Mouse (Mus musculus) CH12.LX (cell line): Measurements from ENCODE around the gene Pax4. TPM values are rescaled to one million over a fixed set of nuclear protein-coding genes. Genes with fewer than 3 reads are reported as not detected.

Source experiments
- DNase-seq: peaks from one replicate; pipeline ENCODE4 v3.0.0-alpha.2; 2013; ENCODE audit errors: extremely low read depth
- H3K27ac ChIP-seq: 2 replicates; pipeline ENCODE4 v1.5.1; 2012; ENCODE audit warnings: low read depth, mild to moderate bottlenecking, control low read depth, moderate library complexity; ENCODE audit not compliant: insufficient read depth
- H3K27me3 ChIP-seq: replicated peaks from 2 replicates; pipeline ENCODE3; 2012; ENCODE audit warnings: inconsistent platforms
- H3K36me3 ChIP-seq, 2 experiments: replicated peaks in 1 of 2; 2 replicates each; pipeline versions ENCODE3 to v1.6.1; 2012; ENCODE audit warnings: inconsistent platforms in 1 of 2, low read length in 1 of 2, mild to moderate bottlenecking in 1 of 2, mixed read lengths in 1 of 2, moderate library complexity in 1 of 2; ENCODE audit not compliant: control insufficient read depth in 1 of 2, insufficient read depth in 1 of 2
- H3K4me1 ChIP-seq, 2 experiments: 2 replicates each; pipeline ENCODE4 v1.6.1; 2012; ENCODE audit warnings: inconsistent platforms in 1 of 2, moderate library complexity in 1 of 2; ENCODE audit not compliant: insufficient read depth in 2 of 2, control insufficient read depth in 1 of 2
- H3K4me2 ChIP-seq: 2 replicates; pipeline ENCODE4 v1.6.1; 2012; ENCODE audit warnings: low read depth, mild to moderate bottlenecking, control low read depth; ENCODE audit not compliant: poor library complexity, insufficient read depth, severe bottlenecking
- H3K4me3 ChIP-seq, 3 experiments: fragments of 150-350 bp in 1 of 3; sonication (generic) in 1 of 3; replicated peaks in 1 of 3; 2 replicates each; pipeline versions ENCODE3 to v1.5.1; 2011 to 2012; ENCODE audit warnings: low read depth in 2 of 3, low read length in 2 of 3, mild to moderate bottlenecking in 2 of 3, moderate library complexity in 2 of 3, control low read depth in 1 of 3, improper control_type of control experiment in 1 of 3, inconsistent platforms in 1 of 3, mixed read lengths in 1 of 3; ENCODE audit not compliant: poor library complexity in 1 of 3
- H3K79me2 ChIP-seq: replicated peaks from 2 replicates; pipeline ENCODE4 v1.6.1; 2012; ENCODE audit warnings: mild to moderate bottlenecking, moderate library complexity; ENCODE audit not compliant: control insufficient read depth, poor library complexity, insufficient read depth, severe bottlenecking; ENCODE audit errors: extremely low read depth
- H3K9ac ChIP-seq: 2 replicates; pipeline ENCODE4 v1.6.1; 2012; ENCODE audit warnings: low read depth, mild to moderate bottlenecking, control low read depth, moderate library complexity; ENCODE audit not compliant: insufficient read depth
- H3K9me3 ChIP-seq: replicated peaks from 2 replicates; pipeline ENCODE3; 2012; ENCODE audit warnings: low read length, inconsistent platforms, mixed read lengths
- CHD2 ChIP-seq: IDR thresholded peaks from 2 replicates; pipeline ENCODE4 v1.6.1; 2011; ENCODE audit warnings: low read length, improper control_type of control experiment
- ELF1 ChIP-seq: IDR thresholded peaks from 2 replicates; pipeline ENCODE4 v1.6.1; 2014; ENCODE audit warnings: low read depth, mild to moderate bottlenecking, inconsistent platforms, low read length, improper control_type of control experiment
- GABPA ChIP-seq: IDR thresholded peaks from 2 replicates; pipeline ENCODE4 v1.6.1; 2012; ENCODE audit warnings: low read depth, low read length, improper control_type of control experiment, inconsistent platforms; ENCODE audit not compliant: insufficient replicate concordance
- HCFC1 ChIP-seq: IDR thresholded peaks from 2 replicates; pipeline ENCODE4 v1.6.1; 2012; ENCODE audit warnings: low read depth, mild to moderate bottlenecking, inconsistent platforms, low read length, improper control_type of control experiment
- IRF4 ChIP-seq: IDR thresholded peaks from 2 replicates; pipeline ENCODE4 v1.6.1; 2014; ENCODE audit warnings: low read depth, mild to moderate bottlenecking, inconsistent platforms, low read length, improper control_type of control experiment
- JUN ChIP-seq: IDR thresholded peaks from 2 replicates; pipeline ENCODE4 v1.6.1; 2011; ENCODE audit warnings: low read depth, mild to moderate bottlenecking, low read length, improper control_type of control experiment, moderate library complexity; ENCODE audit not compliant: insufficient read depth
- KAT2A ChIP-seq: IDR thresholded peaks from 2 replicates; pipeline ENCODE4 v1.6.1; 2012; ENCODE audit warnings: low read length, improper control_type of control experiment, inconsistent platforms; ENCODE audit not compliant: insufficient replicate concordance
- MAZ ChIP-seq: IDR thresholded peaks from 2 replicates; pipeline ENCODE4 v1.6.1; 2012; ENCODE audit warnings: low read depth, mild to moderate bottlenecking, inconsistent platforms, low read length, improper control_type of control experiment, moderate library complexity
- MXI1 ChIP-seq: IDR thresholded peaks from 2 replicates; pipeline ENCODE4 v1.6.1; 2011; ENCODE audit warnings: mild to moderate bottlenecking, low read depth, low read length, improper control_type of control experiment
- MYC ChIP-seq: IDR thresholded peaks from 2 replicates; pipeline ENCODE4 v1.6.1; 2011; ENCODE audit warnings: low read depth, mild to moderate bottlenecking, improper control_type of control experiment, low read length
- NELFE ChIP-seq: IDR thresholded peaks from 2 replicates; pipeline ENCODE4 v1.6.1; 2011; ENCODE audit warnings: low read depth, low read length, improper control_type of control experiment
- NRF1 ChIP-seq: IDR thresholded peaks from 2 replicates; pipeline ENCODE4 v1.6.1; 2014; ENCODE audit warnings: low read depth, mild to moderate bottlenecking, inconsistent platforms, low read length, improper control_type of control experiment, moderate library complexity
- PAX5 ChIP-seq: IDR thresholded peaks from 2 replicates; pipeline ENCODE4 v1.6.1; 2012; ENCODE audit warnings: low read length, inconsistent platforms, mixed read lengths
- POLR2A ChIP-seq: IDR thresholded peaks from 2 replicates; pipeline ENCODE4 v1.6.1; 2011; ENCODE audit warnings: low read depth, mild to moderate bottlenecking, improper control_type of control experiment, low read length
- RAD21 ChIP-seq: IDR thresholded peaks from 2 replicates; pipeline ENCODE4 v1.6.1; 2011; ENCODE audit warnings: low read depth, mild to moderate bottlenecking, low read length, improper control_type of control experiment, moderate library complexity
- SIN3A ChIP-seq: IDR thresholded peaks from 2 replicates; pipeline ENCODE4 v1.6.1; 2012; ENCODE audit warnings: low read length, improper control_type of control experiment, inconsistent platforms
- SMC3 ChIP-seq: IDR thresholded peaks from 2 replicates; pipeline ENCODE4 v1.6.1; 2011; ENCODE audit warnings: low read depth, low read length, improper control_type of control experiment
- TBP ChIP-seq: conservative IDR thresholded peaks from 2 replicates; pipeline ENCODE4 v1.6.1; 2011; ENCODE audit warnings: low read depth, low read length, improper control_type of control experiment
- TCF12 ChIP-seq: IDR thresholded peaks from 2 replicates; pipeline ENCODE4 v1.6.1; 2014; ENCODE audit warnings: low read depth, mild to moderate bottlenecking, inconsistent platforms, low read length, improper control_type of control experiment
- ZC3H11A ChIP-seq: IDR thresholded peaks from 2 replicates; pipeline ENCODE4 v1.6.1; 2012; ENCODE audit warnings: low read depth, mild to moderate bottlenecking, inconsistent platforms, low read length, improper control_type of control experiment
- ZKSCAN1 ChIP-seq: IDR thresholded peaks from 2 replicates; pipeline ENCODE4 v1.6.1; 2012; ENCODE audit warnings: low read depth, inconsistent platforms, low read length, improper control_type of control experiment, borderline replicate concordance
- ZNF384 ChIP-seq: IDR thresholded peaks from 2 replicates; pipeline ENCODE4 v1.6.1; 2012; ENCODE audit warnings: low read depth, low read length, improper control_type of control experiment, inconsistent platforms
- dilution Hi-C: fragments of 300-500 bp; cut with MboI; formaldehyde crosslinking; loops from 2 replicates; pipeline ENCODE4 v1.14.3; 2020; ENCODE audit warnings: low sequenced_read_pairs; ENCODE audit not compliant: extremely low pct_unique_long_range_greater_than_20kb, extremely low pct_ligation_motif_present
- in situ Hi-C: fragments of 300-500 bp; cut with MboI; formaldehyde crosslinking; loops from 3 replicates; pipeline ENCODE4 v1.14.3; 2019; ENCODE audit warnings: low sequenced_read_pairs, low pct_ligation_motif_present, low pct_unique_long_range_greater_than_20kb, mixed read lengths
- polyA plus RNA-seq: library from polyadenylated mRNA; unstranded; fragments of >175 nt; gene quantifications from 2 replicates; pipeline ENCODE4 v1.2.1, GENCODE M21; 2012; ENCODE audit warnings: low read depth; ENCODE audit not compliant: insufficient read length
- total RNA-seq, 2 experiments: library from RNA; depleted of rRNA; stranded (reverse); fragments of 300-350 nt in 1 of 2; fragments of >200 nt in 1 of 2; gene quantifications; 2 replicates each; pipeline ENCODE4 v1.2.3; 2012 to 2014

Gene Pax4
- total and polyA plus RNA-seq, 3 experiments = not detected

- TF ChIP-seq ELF1 = no peak
- TF ChIP-seq TCF12 = no peak
- no peak for TF ChIP-seq HCFC1
- TF ChIP-seq KAT2A = no peak
- no peak for TF ChIP-seq GABPA
- no peak for TF ChIP-seq NRF1
- TF ChIP-seq ZC3H11A = no peak
- no peak for TF ChIP-seq CHD2
- Histone ChIP-seq H3K4me2 (no peak overlapping the region), H3K4me1 (peaks cover 0 to 14% of the 10 kb centered on the region in 2 experiments; a peak in 1 of 4 replicates), H3K27ac (no peak overlapping the region), H3K9me3 (peaks cover 5% of the 10 kb centered on the region), H3K36me3 (no peaks in the 10 kb centered on the region), H3K4me3 (no peak overlapping the region), H3K27me3 (no peaks in the 10 kb centered on the region), H3K9ac (no peak overlapping the region), H3K79me2 (no peaks in the 10 kb centered on the region)
- dilution Hi-C loops = no loop called here
- DNase-seq = no peak
- in situ Hi-C loops = loop anchor here (10.0 to 25.0 kb wide), 2 partner anchors 254 to 736 kb away; no protein-coding TSS in a partner anchor
These were observed 50.4 kb downstream of the Pax4 start for GRCm38 (mm10) chr6:28398726-28399125.

DNA sequence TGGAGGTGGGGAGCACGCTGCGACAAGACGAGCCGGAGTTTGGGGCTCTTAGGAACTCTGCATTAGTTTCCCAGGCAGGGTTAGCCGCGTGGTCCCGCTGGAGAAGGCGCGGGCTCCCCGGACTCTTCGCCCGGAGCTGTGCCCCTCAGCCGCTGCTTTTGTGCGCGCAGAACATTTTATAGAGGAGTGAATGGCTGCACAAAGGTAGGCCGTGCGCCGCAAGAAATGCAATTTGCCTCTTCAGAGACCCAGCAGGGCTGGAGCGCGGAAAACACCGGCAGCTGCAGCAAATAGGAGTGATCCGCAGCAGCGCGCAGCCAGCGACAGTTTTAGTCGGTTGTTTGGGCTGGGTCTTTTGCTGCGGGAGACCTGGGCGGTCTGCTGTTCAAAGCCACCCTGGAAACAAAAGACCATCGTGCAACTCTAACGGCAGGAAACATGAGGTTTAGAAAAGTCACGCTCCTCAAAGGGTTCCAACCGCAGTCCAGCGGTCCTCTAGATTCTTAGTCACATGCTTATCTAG is 51.4 kb downstream of the Pax4 start, which contains the start of gene Zfp800:
Gene Zfp800, minus strand, starts transcription at position 325 of the 523 bp plus-strand sequence.
- Histone ChIP-seq H3K27ac (no peak within 1 kb of the TSS), H3K9me3 (peaks cover 5% of the 10 kb centered on the region), H3K27me3 (no peaks in the 10 kb centered on the region), H3K79me2 (no peaks in the 10 kb centered on the region), H3K4me1 (peaks cover 0 to 14% of the 10 kb centered on the region in 2 experiments; a peak in 1 of 4 replicates), H3K4me3 (no peak within 1 kb of the TSS), H3K4me2 (no peak within 1 kb of the TSS), H3K36me3 (no peaks in the 10 kb centered on the region), H3K9ac (no peak within 1 kb of the TSS)
- dilution Hi-C loops = no loop called here
- no peak for DNase-seq
- in situ Hi-C loops = loop anchor here (10.0 to 25.0 kb wide), 2 partner anchors 253 to 735 kb away; no protein-coding TSS in a partner anchor
- no peak for TF ChIP-seq TBP
- no peak for TF ChIP-seq RAD21
- no peak for TF ChIP-seq JUN
- TF ChIP-seq SMC3 = no peak
- no peak for TF ChIP-seq POLR2A
- no peak for TF ChIP-seq KAT2A
- no peak for TF ChIP-seq MAZ
- no peak for TF ChIP-seq SIN3A
- TF ChIP-seq MXI1 = no peak
- no peak for TF ChIP-seq IRF4
- TF ChIP-seq MYC = no peak
- no peak for TF ChIP-seq PAX5
- no peak for TF ChIP-seq NELFE
- no peak for TF ChIP-seq ZNF384
- no peak for TF ChIP-seq ZKSCAN1
